Mouse (Mus musculus): ENCODE data around the gene Qk.

Gene Qk

GRCm38 (mm10) chr17:10319685-10320455 lies at the start of gene Qk:
TSS of gene Qk (minus strand) at chr17:10319854.
- DNase-seq = peak; percentile 96 to 97

DNA sequence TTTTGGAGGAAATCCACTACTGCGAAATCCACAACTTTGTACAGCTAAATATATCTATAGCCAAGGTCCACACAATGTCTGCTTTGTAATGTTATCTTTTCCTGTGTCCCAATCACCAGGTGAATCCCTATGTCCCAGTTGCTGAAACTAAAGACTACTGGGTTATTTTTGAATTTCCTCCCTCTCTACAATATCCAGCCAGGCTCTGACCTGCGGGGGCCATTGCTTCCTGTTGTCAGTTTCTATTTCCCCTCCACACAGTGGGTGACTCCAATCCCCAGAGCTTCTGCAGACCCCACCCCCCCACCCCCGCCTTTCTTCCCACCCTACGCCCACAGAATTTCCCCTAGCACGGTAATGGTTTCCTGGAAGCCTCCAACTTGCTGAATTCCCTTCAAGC lies 47.4 kb upstream of the Qk start:
- DNase-seq = no peak

DNA sequence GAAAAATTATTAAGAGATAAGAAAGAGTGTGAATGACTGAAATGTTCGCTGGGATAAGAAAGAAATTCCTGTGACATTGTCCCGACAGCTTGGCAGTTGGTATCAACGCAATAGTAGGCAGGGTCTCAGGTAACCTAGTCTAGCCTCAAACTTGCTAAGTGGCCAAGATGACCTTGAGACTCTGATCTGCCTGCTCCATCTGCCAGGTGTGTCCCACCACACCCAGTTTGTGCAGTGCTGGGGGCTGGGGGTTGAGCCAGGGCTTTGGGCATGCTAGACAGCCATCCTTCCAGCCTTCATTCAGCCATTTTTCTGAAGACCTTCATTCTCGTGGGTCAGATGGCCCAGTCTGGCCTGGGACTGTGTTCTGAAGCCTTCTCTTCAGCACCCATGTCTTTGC lies 46.9 kb upstream of the Qk start:
- DNase-seq = no peak

GRCm38 (mm10) chr17:10365501-10366482 lies 46.1 kb upstream of the Qk start:
- DNase-seq = no peak

DNA sequence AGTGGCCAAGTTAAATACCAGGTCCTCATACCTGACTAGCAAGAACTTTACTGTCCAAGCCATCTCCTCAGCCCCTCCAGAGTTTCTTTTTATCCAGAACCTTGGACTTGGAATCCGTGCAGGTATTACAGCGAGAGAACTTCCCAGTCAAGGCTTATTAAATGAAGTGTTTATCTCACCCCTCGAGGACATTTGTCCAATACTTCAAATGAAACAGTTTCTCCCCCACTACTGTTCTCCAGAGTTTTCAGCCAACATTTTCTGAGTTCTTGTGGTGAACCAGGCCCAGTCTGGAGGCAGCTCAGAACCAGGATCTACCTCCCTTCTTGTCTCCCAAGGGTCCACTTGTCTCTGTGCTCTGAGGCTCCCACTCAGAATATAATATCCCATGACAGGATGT lies 43.5 kb upstream of the Qk start:
- DNase-seq = no peak

GRCm38 (mm10) chr17:10361882-10362291 lies 42.2 kb upstream of the Qk start:
- DNase-seq = no peak

- DNase-seq = no peak
These were observed 41.1 kb upstream of the Qk start for GRCm38 (mm10) chr17:10360738-10361137.

GRCm38 (mm10) chr17:10359466-10359865 lies 39.8 kb upstream of the Qk start:
- no peak for DNase-seq

DNA sequence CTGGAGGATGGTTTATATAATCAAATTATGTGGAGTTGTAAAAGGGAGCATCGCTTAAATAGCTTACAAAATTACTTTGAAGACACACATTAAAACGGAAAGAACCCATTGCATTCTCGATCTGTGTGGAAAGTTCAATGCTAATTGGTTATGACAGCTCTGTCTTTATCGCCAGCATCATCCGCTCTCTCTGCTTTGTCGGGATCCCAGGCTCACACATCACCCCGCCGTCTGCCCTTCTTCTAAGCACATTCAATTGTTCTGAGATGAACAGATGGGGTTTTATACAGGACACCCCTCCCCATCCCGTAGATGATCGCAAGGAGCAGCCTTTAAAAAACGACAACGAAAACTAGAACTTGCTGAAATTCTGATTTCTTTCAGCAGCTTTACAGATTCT lies 37.7 kb upstream of the Qk start:
- DNase-seq = peak; percentile 21 to 39

- no peak for DNase-seq
These were observed 36.6 kb upstream of the Qk start for GRCm38 (mm10) chr17:10356294-10356693.

DNA sequence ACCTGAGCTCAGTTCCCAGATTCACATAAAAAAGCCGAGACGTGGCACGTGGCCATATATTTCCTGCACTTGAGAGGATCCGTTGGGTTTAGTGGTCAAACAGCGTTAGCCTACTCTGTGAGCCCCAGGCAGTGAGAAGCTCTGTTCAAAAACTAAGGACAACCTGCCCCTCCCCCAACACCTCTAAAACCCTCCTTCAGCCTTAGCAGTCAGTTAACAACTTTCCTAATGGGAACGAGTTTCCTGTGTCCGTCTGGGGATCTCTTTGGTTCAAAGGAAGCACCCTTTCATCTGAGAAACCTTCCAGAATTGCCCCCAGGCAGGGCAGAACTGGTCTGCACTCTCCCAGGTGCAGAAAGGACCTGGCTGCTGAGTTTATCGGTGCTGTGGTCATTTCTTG lies 36.1 kb upstream of the Qk start:
- peak in 1 of 2 experiments; percentile 32 for DNase-seq

- no peak for DNase-seq
These were observed 18.6 kb upstream of the Qk start for GRCm38 (mm10) chr17:10338286-10338685.

GRCm38 (mm10) chr17:10336558-10336957 lies 16.9 kb upstream of the Qk start:
- no peak for DNase-seq

DNA sequence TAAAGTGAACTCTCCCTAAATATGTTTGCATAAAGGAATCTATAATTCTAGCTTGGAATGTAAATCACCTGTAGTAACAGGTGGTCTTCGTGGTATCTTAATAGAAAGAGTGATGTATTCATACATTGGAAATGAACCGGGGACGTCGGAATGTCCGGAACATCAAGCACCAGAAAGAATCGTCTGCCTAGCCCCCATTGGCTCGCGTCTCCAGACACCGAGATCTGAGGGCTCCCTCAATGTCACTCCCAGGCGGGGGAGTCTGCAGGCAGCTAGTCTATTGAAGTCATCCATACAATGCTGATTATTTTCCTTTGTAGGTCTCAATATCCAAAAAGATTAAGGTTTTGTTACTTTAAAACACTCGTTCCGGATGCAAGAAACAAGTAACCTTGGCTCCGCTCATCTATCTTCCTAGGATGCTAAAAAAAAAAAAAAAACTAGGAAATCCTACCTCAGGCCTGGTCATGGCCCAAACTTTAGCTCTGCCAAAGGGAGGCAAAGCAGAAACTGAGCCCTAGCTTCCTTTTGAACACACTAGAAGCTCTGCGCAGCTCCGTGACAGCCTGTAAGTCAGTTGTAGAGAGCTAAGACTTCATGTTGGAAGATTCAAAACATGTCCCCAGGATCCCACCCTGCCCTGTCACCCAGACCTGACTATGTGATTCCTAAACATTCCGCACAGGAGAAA lies 16.3 kb upstream of the Qk start:
- peak; percentile 50 to 62 for DNase-seq

GRCm38 (mm10) chr17:10334957-10335690 lies 15.5 kb upstream of the Qk start:
- peak; percentile 69 to 72 for DNase-seq

DNA sequence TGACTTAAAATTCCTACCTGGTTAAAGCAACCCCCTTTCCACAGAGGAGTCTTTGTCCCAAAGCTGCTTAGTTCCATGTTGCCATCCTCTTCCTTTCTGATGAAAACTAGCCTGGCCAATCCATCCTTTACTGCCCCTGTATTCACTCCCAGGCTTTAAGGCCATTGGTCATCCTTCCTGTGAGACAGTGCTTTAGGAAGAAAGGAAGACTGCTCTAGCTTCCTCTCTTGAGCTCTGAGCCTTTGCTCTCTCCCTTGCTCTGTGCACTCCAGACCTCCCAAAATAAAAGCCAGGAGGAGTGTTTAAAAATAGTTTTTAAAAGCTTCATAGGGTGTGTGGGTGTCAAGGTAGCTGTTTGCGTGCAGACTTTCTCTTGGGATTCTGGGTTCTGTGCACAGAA lies 14.8 kb upstream of the Qk start:
- no peak for DNase-seq

GRCm38 (mm10) chr17:10333321-10333720 lies 13.7 kb upstream of the Qk start:
- DNase-seq = no peak

DNA sequence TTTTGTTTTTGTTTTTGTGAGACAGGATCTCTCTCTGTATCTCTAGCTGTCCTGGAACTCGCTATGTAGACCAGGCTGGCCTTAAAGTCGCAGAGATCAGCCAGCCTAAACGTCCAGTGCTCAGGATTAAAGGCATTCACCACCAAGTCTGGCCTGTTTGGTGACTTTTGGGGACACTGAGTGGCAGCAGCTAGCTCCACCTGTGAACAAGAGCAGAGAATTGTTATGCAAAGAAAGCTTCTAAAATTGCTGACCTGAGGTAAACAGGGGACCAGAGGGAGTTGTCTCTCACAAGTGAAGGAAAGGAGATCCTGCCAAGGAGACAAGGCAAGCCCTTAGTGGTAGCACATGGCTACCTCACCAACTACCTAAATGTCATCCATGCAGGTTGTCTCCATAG lies 12.5 kb upstream of the Qk start:
- DNase-seq = no peak

DNA sequence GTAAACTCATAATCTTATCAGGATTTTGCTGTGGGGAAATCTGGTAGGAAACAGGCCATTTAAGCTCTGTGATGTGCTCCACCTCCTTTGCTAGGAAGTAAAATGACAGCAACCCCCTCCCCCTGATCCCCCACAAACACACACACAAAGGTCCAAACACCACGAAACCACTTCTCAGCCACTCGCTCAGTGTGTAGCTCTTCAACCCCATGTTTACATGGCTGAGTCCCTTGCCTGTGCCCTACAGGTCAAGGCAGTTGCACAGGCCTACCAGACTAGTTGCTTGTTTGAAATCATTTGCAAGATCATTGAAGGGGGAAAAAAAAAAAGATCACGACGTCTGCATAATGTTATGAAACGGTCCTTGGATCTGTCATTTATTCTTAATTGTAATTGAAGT lies 9.8 kb upstream of the Qk start:
- no peak for DNase-seq

- no peak for DNase-seq
These were observed 9.0 kb upstream of the Qk start for GRCm38 (mm10) chr17:10328544-10329100.

DNA sequence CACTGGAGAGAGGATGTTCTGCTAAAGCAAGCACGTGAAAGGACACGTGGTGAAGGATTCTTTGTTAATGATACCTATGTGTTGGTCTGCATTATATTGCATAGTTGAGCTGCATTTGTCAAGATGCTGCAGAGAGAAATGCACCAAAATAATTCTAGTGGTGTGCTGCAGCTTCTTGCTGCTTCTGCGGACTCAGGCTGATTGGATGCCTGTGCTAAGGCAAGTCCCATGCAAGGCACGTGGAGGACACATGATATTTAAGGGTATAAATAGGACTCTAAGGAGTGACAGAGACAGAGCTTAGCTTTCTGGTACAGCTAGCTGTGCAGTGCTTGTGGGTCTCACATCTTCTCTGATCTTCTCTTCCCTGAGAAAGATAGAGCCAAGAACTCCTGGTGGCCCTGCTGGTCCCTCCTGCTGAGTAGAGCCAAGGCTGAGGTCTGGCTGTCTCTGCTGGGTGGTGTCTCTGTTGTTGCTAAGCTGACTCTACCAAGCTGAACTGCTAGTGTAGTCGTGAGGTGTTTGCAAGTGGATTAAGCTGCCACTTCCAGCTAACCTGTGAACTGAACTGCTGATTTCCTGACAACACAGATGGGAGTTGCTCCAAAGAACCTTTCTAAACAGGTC lies 8.0 kb upstream of the Qk start:
- DNase-seq = no peak

DNA sequence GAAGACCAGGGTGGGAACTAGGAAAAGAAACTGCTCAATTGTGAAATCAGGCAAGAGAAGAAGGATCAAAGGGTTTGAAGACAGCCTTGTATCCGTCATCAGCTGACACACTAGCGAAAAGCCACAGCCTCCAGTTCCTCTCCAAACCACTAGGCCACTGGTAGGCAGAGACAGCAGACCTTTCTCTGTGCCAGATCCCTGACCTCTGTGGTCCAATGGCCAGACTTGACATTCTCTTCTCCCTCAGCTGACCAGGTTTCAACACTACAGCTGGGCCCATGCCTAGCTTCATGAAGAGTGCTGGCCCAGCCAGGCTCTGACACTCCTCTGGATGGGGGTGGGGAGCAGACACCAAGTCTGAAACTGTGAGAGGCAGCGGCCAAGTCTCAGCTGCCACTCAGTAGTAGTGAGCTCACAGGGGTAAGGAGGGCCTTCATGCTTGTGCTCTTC lies 7.0 kb upstream of the Qk start:
- peak in 1 of 2 experiments; percentile 33 for DNase-seq

Measured in cerebellum, postnatal 14 days (tissue).